Comparison of ENCODE assay signal across 21 mouse cellular contexts in genomic region chr16:45222771-45223170, GRCm38 (mm10). TPM values are rescaled to one million over a fixed set of nuclear protein-coding genes. Genes with fewer than 3 reads are reported as not detected.
DNase-seq lines count a peak whose midpoint lies in the region; ATAC-seq lines count a peak whose summit lies in the region.
"Had no signal": no experiment of that assay in that cellular context is flagged by ENCODE, and none has a peak within 500 bp of the region (broad histone marks: within the 10 kb centered on the region; RNA-seq: fewer than 3 reads in every experiment).

No protein-coding gene starts in this region.

- H3K9ac ChIP-seq in forebrain, embryonic 14.5 days (ENCODE audit: low read length): no peak overlapping the region
- H3K9ac ChIP-seq: embryonic facial prominence, embryonic 13.5 days; forebrain, embryonic 12.5 days; forebrain, postnatal 0 days; heart, embryonic 12.5 days; hindbrain, embryonic 15.5 days had no signal

- DNase-seq in CD4-positive, CD25-positive, alpha-beta regulatory T cell, adult 2 months (ENCODE audit: low read depth, low spot score): peak; percentile 49
- DNase-seq in thymus, postnatal 14 days: peak; percentile 37
- no peak for DNase-seq in thymus, postnatal 10 days (ENCODE audit: low spot score in 2 of 2)
- peak; percentile 66 for DNase-seq in splenic B cell, adult 2 months (ENCODE audit: low read depth, low spot score)
- DNase-seq in forebrain, embryonic 14.5 days (ENCODE audit: low spot score): no peak
- no peak for DNase-seq in ovary, postnatal 36 days (ENCODE audit: low spot score)
- DNase-seq: adrenal gland, postnatal 14 days; cerebellum, adult 11-12 months; cerebellum, adult 9-10 months; cerebellum, postnatal 25 days; forebrain, postnatal 0 days; gastrocnemius, postnatal 14 days; heart, adult 2 months; heart, postnatal 36 days had no signal

- H3K9me3 ChIP-seq in forebrain, embryonic 14.5 days (replicated peaks; ENCODE audit: control insufficient read depth, low read length): no peaks in the 10 kb centered on the region
- H3K9me3 ChIP-seq: embryonic facial prominence, embryonic 13.5 days; forebrain, embryonic 12.5 days; heart, embryonic 12.5 days; hindbrain, embryonic 15.5 days had no signal

- no peak for ATAC-seq in CD4-positive, CD25-positive, alpha-beta regulatory T cell, adult 4 months
- 0 out of 2 replicates have a peak, but pooled peaks have one; percentile 23 for ATAC-seq in common myeloid progenitor, adult 5-6 weeks (replicated peaks; ENCODE audit: low read depth, poor library complexity, severe bottlenecking)
- ATAC-seq in forebrain, embryonic 14.5 days: no peak
- ATAC-seq: forebrain, postnatal 0 days; Patski had no signal

- H3K4me1 ChIP-seq in forebrain, embryonic 14.5 days (ENCODE audit: control insufficient read depth, insufficient read depth, low read length): no peaks in the 10 kb centered on the region
- H3K4me1 ChIP-seq: embryonic facial prominence, embryonic 13.5 days; forebrain, embryonic 12.5 days; heart, embryonic 12.5 days; hindbrain, embryonic 15.5 days had no signal

- WGBS in forebrain, embryonic 14.5 days: 91% methylated on average over 3 of the region's 3 CpGs

- no peak overlapping the region for H3K4me2 ChIP-seq in forebrain, embryonic 14.5 days (ENCODE audit: low read length)
- H3K4me2 ChIP-seq: embryonic facial prominence, embryonic 13.5 days; forebrain, embryonic 12.5 days; heart, embryonic 12.5 days; hindbrain, embryonic 15.5 days had no signal

- no peak overlapping the region for H3K27ac ChIP-seq in forebrain, embryonic 14.5 days (ENCODE audit: low read depth, low read length)
- H3K27ac ChIP-seq: embryonic facial prominence, embryonic 13.5 days; forebrain, embryonic 12.5 days; heart, adult 2 months; hindbrain, embryonic 15.5 days had no signal

- peaks cover 5% of the 10 kb centered on the region; the same call in 1 of the 2 replicates for H3K36me3 ChIP-seq in splenic B cell, adult 2 months (ENCODE audit: control insufficient read depth, insufficient read depth, low read length, poor library complexity, severe bottlenecking)
- no peaks in the 10 kb centered on the region for H3K36me3 ChIP-seq in forebrain, embryonic 14.5 days (ENCODE audit: control insufficient read depth, insufficient read depth, low read length)
- H3K36me3 ChIP-seq: embryonic facial prominence, embryonic 13.5 days; forebrain, embryonic 12.5 days; heart, embryonic 12.5 days; hindbrain, embryonic 15.5 days had no signal

- no peaks in the 10 kb centered on the region; the same call in 1 of the 2 replicates for H3K27me3 ChIP-seq in splenic B cell, adult 2 months (ENCODE audit: control insufficient read depth, insufficient read depth, low read length, poor library complexity, severe bottlenecking)
- H3K27me3 ChIP-seq in forebrain, embryonic 14.5 days (replicated peaks; ENCODE audit: control insufficient read depth, insufficient read depth, low read length): no peaks in the 10 kb centered on the region
- H3K27me3 ChIP-seq: embryonic facial prominence, embryonic 13.5 days; forebrain, embryonic 12.5 days; heart, embryonic 12.5 days; hindbrain, embryonic 15.5 days had no signal

- H3K4me3 ChIP-seq in forebrain, embryonic 14.5 days (ENCODE audit: low read depth, low read length): no peak overlapping the region
- H3K4me3 ChIP-seq: embryonic facial prominence, embryonic 13.5 days; forebrain, embryonic 12.5 days; heart, adult 2 months; heart, embryonic 12.5 days; hindbrain, embryonic 15.5 days had no signal

RNA-seq across cellular contexts. Expression of gene Btla, which starts 1.3 kb away (rescaled TPM):
- polyA plus RNA-seq in CD4-positive, CD25-positive, alpha-beta regulatory T cell, adult 4 months (2017; shearing (Covaris generic)): 10 to 100 TPM; 64.3 to 64.7 TPM
- 2.1 and 5.8 TPM in 2 replicates for total RNA-seq in common myeloid progenitor, adult 5-6 weeks (2017)
- polyA plus RNA-seq in forebrain, embryonic 14.5 days (2014; fragmentation: Nextera tagmentation; extraction: Ambion mirVana): 0.09 and 0.13 TPM in 2 replicates
- polyA plus RNA-seq: heart, embryonic 12.5 days; Patski had no signal

Comparison
In these comparisons a context has a peak if more than half of its experiments do, and no peak if none do; other contexts are left out.
1. DNase-seq: peak in CD4-positive, CD25-positive, alpha-beta regulatory T cell, adult 2 months (single experiment), thymus, postnatal 14 days (single experiment) and splenic B cell, adult 2 months (single experiment); none in thymus, postnatal 10 days (0 of 2), forebrain, embryonic 14.5 days (single experiment) and ovary, postnatal 36 days (single experiment).
2. RNA of gene Btla, which starts 1.3 kb away (polyA plus RNA-seq): 64.3 to 64.7 TPM in CD4-positive, CD25-positive, alpha-beta regulatory T cell, adult 4 months; 0.09 to 0.13 TPM in forebrain, embryonic 14.5 days; every median in the first group is over 10 times any median in the second.